Mouse (Mus musculus): ENCODE measurements around the gene Lrrc31.

- TF ChIP-seq EP300 (IDR thresholded peaks at IDR 0.05; ENCODE audit: low read depth) (no peak), CTCF (IDR thresholded peaks at IDR 0.05; ENCODE audit: low read depth) (no peak)
These were observed 27.6 kb upstream of the Lrrc31 start for GRCm38 (mm10) chr3:30727209-30727608.
